Mouse (Mus musculus): ENCODE measurements around the gene Akr1cl. TPM values are rescaled to one million over a fixed set of nuclear protein-coding genes. Genes with fewer than 3 reads are reported as not detected.

The Akr1cl gene
- polyA plus RNA-seq, 1 experiment from 2014 or later: 0.16 TPM

- no peak for DNase-seq (ENCODE audit: low spot score)
- H3K4me3 ChIP-seq: no peak overlapping the region
- 86% methylated on average over 7 of the region's 7 CpGs for WGBS
- H3K27ac ChIP-seq: no peak overlapping the region
- peaks cover 14% of the 10 kb centered on the region for H3K4me1 ChIP-seq
- no peaks in the 10 kb centered on the region for H3K9me3 ChIP-seq (replicated peaks)
- H3K27me3 ChIP-seq (ENCODE audit: low read depth, poor library complexity, severe bottlenecking): no peaks in the 10 kb centered on the region
- no peaks in the 10 kb centered on the region for H3K36me3 ChIP-seq
Measured at GRCm38 (mm10) chr1:64978321-64978799, 54.2 kb downstream of the Akr1cl start.

DNA sequence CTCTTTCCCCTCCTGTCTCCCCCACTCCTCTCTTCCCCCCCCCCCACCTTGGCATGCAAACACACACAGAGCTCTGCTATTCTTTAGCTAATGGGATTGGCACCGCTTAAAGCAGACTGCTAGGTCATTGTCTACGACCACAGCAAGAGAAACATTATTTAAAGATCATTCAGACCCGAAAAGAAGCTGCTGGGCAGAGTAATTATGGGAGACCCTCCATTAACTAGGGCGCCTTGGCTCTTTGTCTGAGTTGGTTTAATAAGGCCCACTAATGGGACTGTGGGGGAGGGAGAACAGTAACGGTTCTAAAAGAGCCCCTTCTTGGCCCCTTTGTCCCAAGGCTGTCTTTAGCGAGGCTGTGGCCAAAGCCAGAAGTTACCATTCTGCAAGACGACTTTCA is 57.2 kb downstream of the Akr1cl start:
- Histone ChIP-seq H3K4me3 (no peak overlapping the region), H3K27me3 (ENCODE audit: low read depth, poor library complexity, severe bottlenecking) (no peaks in the 10 kb centered on the region), H3K4me1 (peaks cover 14% of the 10 kb centered on the region), H3K9me3 (replicated peaks) (no peaks in the 10 kb centered on the region), H3K36me3 (no peaks in the 10 kb centered on the region), H3K27ac (peak overlapping the region; percentile 57)
- DNase-seq (ENCODE audit: low spot score): no peak
- WGBS: 46% methylated on average over 7 of the region's 7 CpGs

GRCm38 (mm10) chr1:64970685-64971084 is 61.9 kb downstream of the Akr1cl start:
- Histone ChIP-seq H3K27me3 (ENCODE audit: low read depth, poor library complexity, severe bottlenecking) (no peaks in the 10 kb centered on the region), H3K9me3 (replicated peaks) (no peaks in the 10 kb centered on the region), H3K4me1 (peaks cover 9% of the 10 kb centered on the region), H3K4me3 (no peak overlapping the region), H3K36me3 (no peaks in the 10 kb centered on the region), H3K27ac (no peak overlapping the region)
- DNase-seq (ENCODE audit: low spot score): no peak
- 80% methylated on average over 5 of the region's 5 CpGs for WGBS

Other genes with a start within 250 kb of the Akr1cl start
- 8.0 and 10.4 TPM in 2 replicates for gene Plekhm3, start 75.9 kb downstream of the Akr1cl start, polyA plus RNA-seq (2016; fragmentation: Nextera tagmentation; extraction: Ambion mirVana)
- not detected in 2 replicates for gene Cryge, start 18.4 kb upstream of the Akr1cl start, polyA plus RNA-seq (2016; fragmentation: Nextera tagmentation; extraction: Ambion mirVana)
- not detected in 2 replicates for gene Crygd, start 30.7 kb upstream of the Akr1cl start, polyA plus RNA-seq (2016; fragmentation: Nextera tagmentation; extraction: Ambion mirVana)
- gene Crygc, start 40.9 kb upstream of the Akr1cl start, polyA plus RNA-seq (2016; fragmentation: Nextera tagmentation; extraction: Ambion mirVana): not detected in 2 replicates
- gene Crygb, start 49.5 kb upstream of the Akr1cl start, polyA plus RNA-seq (2016; fragmentation: Nextera tagmentation; extraction: Ambion mirVana): not detected in 2 replicates
- gene Cryga, start 70.6 kb upstream of the Akr1cl start, polyA plus RNA-seq (2016; fragmentation: Nextera tagmentation; extraction: Ambion mirVana): not detected in 2 replicates
- not detected in 2 replicates for gene Gm28845, start 86.8 kb upstream of the Akr1cl start, polyA plus RNA-seq (2016; fragmentation: Nextera tagmentation; extraction: Ambion mirVana)
- gene D630023F18Rik, start 90.5 kb upstream of the Akr1cl start, polyA plus RNA-seq (2016; fragmentation: Nextera tagmentation; extraction: Ambion mirVana): 0.35 and 0.50 TPM in 2 replicates
- gene Idh1, start 153.7 kb upstream of the Akr1cl start, polyA plus RNA-seq (2016; fragmentation: Nextera tagmentation; extraction: Ambion mirVana): 147 and 173 TPM in 2 replicates
- gene Pikfyve, start 153.9 kb upstream of the Akr1cl start, polyA plus RNA-seq (2016; fragmentation: Nextera tagmentation; extraction: Ambion mirVana): 13.1 and 13.2 TPM in 2 replicates
- gene Pth2r, start 249.3 kb upstream of the Akr1cl start, polyA plus RNA-seq (2016; fragmentation: Nextera tagmentation; extraction: Ambion mirVana): not detected in 2 replicates

Data from limb, embryonic 10.5 days (tissue).